20 mouse cellular contexts compared by ENCODE assay signal in genomic region chr19:47442294-47442627, GRCm38 (mm10). TPM values are rescaled to one million over a fixed set of nuclear protein-coding genes. Genes with fewer than 3 reads are reported as not detected.
DNase-seq lines count a peak whose midpoint lies in the region; ATAC-seq and TF ChIP-seq lines count a peak whose summit lies in the region.
"Had no signal": no experiment of that assay in that cellular context is flagged by ENCODE, and none has a peak within 500 bp of the region (broad histone marks: within the 10 kb centered on the region; RNA-seq: fewer than 3 reads in every experiment).

No protein-coding gene starts in this region.

- peaks cover 8% of the 10 kb centered on the region for H3K79me2 ChIP-seq in heart, adult 2 months (replicated peaks; ENCODE audit: control insufficient read depth, insufficient read depth, low read length)

- no peak for TF ChIP-seq CTCF in heart, adult 2 months (IDR thresholded peaks at IDR 0.05)

- H3K27ac ChIP-seq in heart, embryonic 10.5 days: 0 out of 2 replicates have a peak overlapping the region, but pooled peaks have one; percentile 8
- no peak overlapping the region for H3K27ac ChIP-seq in heart, adult 2 months
- H3K27ac ChIP-seq in liver, embryonic 11.5 days (ENCODE audit: low read depth, low read length): no peak overlapping the region
- 0 out of 2 replicates have a peak overlapping the region, but pooled peaks have one; percentile 10 for H3K27ac ChIP-seq in stomach, embryonic 15.5 days
- H3K27ac ChIP-seq: forebrain, embryonic 15.5 days; liver, embryonic 13.5 days had no signal

- ATAC-seq in liver, embryonic 11.5 days (replicated peaks; ENCODE audit: low FRiP score): 0 out of 2 replicates have a peak, but pooled peaks have one; percentile 19
- ATAC-seq in stomach, embryonic 15.5 days (ENCODE audit: insufficient read depth, low FRiP score, low read depth): no peak
- ATAC-seq: forebrain, embryonic 15.5 days had no signal

- WGBS in heart, embryonic 10.5 days: 80% methylated on average over 6 of the region's 6 CpGs
- WGBS in heart, adult 2 months: 82% methylated on average over 6 of the region's 6 CpGs
- WGBS in liver, embryonic 11.5 days: 80% methylated on average over 6 of the region's 6 CpGs
- 61% methylated on average over 6 of the region's 6 CpGs for WGBS in stomach, embryonic 15.5 days

- H3K36me3 ChIP-seq in heart, embryonic 10.5 days: no peaks in the 10 kb centered on the region
- no peaks in the 10 kb centered on the region; the same call in none of the 2 replicates for H3K36me3 ChIP-seq in heart, adult 2 months (ENCODE audit: control insufficient read depth, insufficient read depth, low read length)
- H3K36me3 ChIP-seq in liver, embryonic 11.5 days (ENCODE audit: control insufficient read depth, insufficient read depth, low read length): no peaks in the 10 kb centered on the region
- no peaks in the 10 kb centered on the region for H3K36me3 ChIP-seq in stomach, embryonic 15.5 days
- H3K36me3 ChIP-seq: forebrain, embryonic 15.5 days; G1E; liver, embryonic 13.5 days had no signal

- TF ChIP-seq EP300 in heart, adult 2 months (IDR thresholded peaks at IDR 0.05; ENCODE audit: insufficient read depth, low read depth, low read length): no peak

- no peaks in the 10 kb centered on the region for H3K27me3 ChIP-seq in heart, embryonic 10.5 days (ENCODE audit: insufficient read depth, poor library complexity, severe bottlenecking)
- H3K27me3 ChIP-seq in heart, adult 2 months (ENCODE audit: control insufficient read depth, insufficient read depth, low read length): no peaks in the 10 kb centered on the region
- H3K27me3 ChIP-seq in liver, embryonic 11.5 days (replicated peaks; ENCODE audit: control insufficient read depth, insufficient read depth, low read length): no peaks in the 10 kb centered on the region
- H3K27me3 ChIP-seq in stomach, embryonic 15.5 days (replicated peaks): no peaks in the 10 kb centered on the region
- H3K27me3 ChIP-seq: forebrain, embryonic 15.5 days; liver, embryonic 13.5 days had no signal

- no peak overlapping the region for H3K4me2 ChIP-seq in liver, embryonic 11.5 days
- no peak overlapping the region for H3K4me2 ChIP-seq in stomach, embryonic 15.5 days
- H3K4me2 ChIP-seq: forebrain, embryonic 15.5 days; liver, embryonic 13.5 days; lung, embryonic 14.5 days had no signal

- no peak overlapping the region for H3K4me3 ChIP-seq in heart, embryonic 10.5 days
- H3K4me3 ChIP-seq in heart, adult 2 months: no peak overlapping the region
- H3K4me3 ChIP-seq in liver, embryonic 11.5 days (ENCODE audit: low read depth, low read length): no peak overlapping the region
- H3K4me3 ChIP-seq in stomach, embryonic 15.5 days (replicated peaks): no peak overlapping the region
- H3K4me3 ChIP-seq: forebrain, embryonic 15.5 days; liver, embryonic 13.5 days; megakaryocyte, embryonic 14.5 days had no signal

- H3K9ac ChIP-seq in heart, adult 2 months (ENCODE audit: low read depth, low read length): no peak overlapping the region
- no peak overlapping the region for H3K9ac ChIP-seq in liver, embryonic 11.5 days (ENCODE audit: low read depth, low read length)
- H3K9ac ChIP-seq in stomach, embryonic 15.5 days: no peak overlapping the region
- H3K9ac ChIP-seq: forebrain, embryonic 15.5 days; liver, embryonic 13.5 days; lung, embryonic 14.5 days had no signal

- peaks cover 92% of the 10 kb centered on the region for H3K4me1 ChIP-seq in heart, embryonic 10.5 days
- peaks cover 34% of the 10 kb centered on the region for H3K4me1 ChIP-seq in heart, adult 2 months (ENCODE audit: control insufficient read depth, insufficient read depth, low read length)
- H3K4me1 ChIP-seq in liver, embryonic 11.5 days (replicated peaks; ENCODE audit: control insufficient read depth, insufficient read depth, low read length): peaks cover 41% of the 10 kb centered on the region
- peaks cover 82% of the 10 kb centered on the region for H3K4me1 ChIP-seq in stomach, embryonic 15.5 days

- H3K9me3 ChIP-seq in heart, embryonic 10.5 days: no peaks in the 10 kb centered on the region
- H3K9me3 ChIP-seq in liver, embryonic 11.5 days (ENCODE audit: control insufficient read depth, low read length): no peaks in the 10 kb centered on the region
- H3K9me3 ChIP-seq in stomach, embryonic 15.5 days: no peaks in the 10 kb centered on the region
- H3K9me3 ChIP-seq: forebrain, embryonic 15.5 days; G1E; liver, embryonic 13.5 days; megakaryocyte, embryonic 14.5 days had no signal

- intact Hi-C loops in heart, adult 2 months (cut with DNase I): no loop called here

- TF ChIP-seq POLR2A in heart, adult 2 months (IDR thresholded peaks at IDR 0.05; ENCODE audit: insufficient read depth, low read depth, low read length): no peak

- no peak for DNase-seq in heart, embryonic 10.5 days (ENCODE audit: low spot score)
- DNase-seq in heart, adult 2 months: no peak
- no peak for DNase-seq in liver, embryonic 11.5 days (ENCODE audit: low spot score)
- DNase-seq in liver (no peak), NIH3T3 (ENCODE audit: low read depth) (peak; percentile 56)
- no peak for DNase-seq in testis, postnatal 14 days (ENCODE audit: low spot score)
- DNase-seq in spleen, adult 12 weeks (ENCODE audit: low spot score): no peak
- DNase-seq: adrenal gland, adult 2 months; cerebellum, adult 18-20 months; cerebellum, postnatal 25 days; gastrocnemius, postnatal 14 days; kidney, adult 2 months; kidney, postnatal 14 days; liver, embryonic 13.5 days; lung, embryonic 14.5 days; midbrain, embryonic 14.5 days had no signal

RNA-seq across cellular contexts. Expression of gene Sh3pxd2a, which starts 21.9 kb away (rescaled TPM):
- 3.4 and 3.9 TPM in 2 replicates for polyA plus RNA-seq in heart, embryonic 10.5 days (2016; fragmentation: Nextera tagmentation; extraction: Ambion mirVana)
- total RNA-seq in heart, adult 2 months (2021): 10 to 100 TPM; 52.3 to 53.2 TPM
- 36.1 and 40.3 TPM in 2 replicates for polyA plus RNA-seq in heart, adult 2 months (2012; rRNA removed)
- 2.9 and 3.6 TPM in 2 replicates for polyA plus RNA-seq in liver, embryonic 11.5 days (2014; fragmentation: Nextera tagmentation; extraction: Ambion mirVana)
- polyA plus RNA-seq in stomach, embryonic 15.5 days (2015; fragmentation: Nextera tagmentation; extraction: Ambion mirVana): 6.8 and 6.9 TPM in 2 replicates
- polyA plus RNA-seq: G1E had no signal

Comparison
In these comparisons a context has a peak if more than half of its experiments do, and no peak if none do; other contexts are left out.
1. H3K27ac ChIP-seq: peak in heart, embryonic 10.5 days (single experiment) and stomach, embryonic 15.5 days (single experiment); none in heart, adult 2 months (single experiment) and liver, embryonic 11.5 days (single experiment).